Mouse (Mus musculus) embryonic fibroblast, embryonic 13.5 days (primary cell): ENCODE measurements around the gene Pcgf2.

ENCODE experiments used
- CTCF ChIP-seq: IDR thresholded peaks from 2 replicates; pipeline ENCODE4 v1.5.1; 2011; ENCODE audit warnings: mild to moderate bottlenecking, control low read depth, low read length, moderate library complexity, borderline replicate concordance; ENCODE audit not compliant: insufficient read depth
- POLR2A ChIP-seq: IDR thresholded peaks from 2 replicates; pipeline ENCODE4 v1.6.1; 2011; ENCODE audit warnings: low read depth, mild to moderate bottlenecking, control low read depth, low read length, moderate library complexity

DNA sequence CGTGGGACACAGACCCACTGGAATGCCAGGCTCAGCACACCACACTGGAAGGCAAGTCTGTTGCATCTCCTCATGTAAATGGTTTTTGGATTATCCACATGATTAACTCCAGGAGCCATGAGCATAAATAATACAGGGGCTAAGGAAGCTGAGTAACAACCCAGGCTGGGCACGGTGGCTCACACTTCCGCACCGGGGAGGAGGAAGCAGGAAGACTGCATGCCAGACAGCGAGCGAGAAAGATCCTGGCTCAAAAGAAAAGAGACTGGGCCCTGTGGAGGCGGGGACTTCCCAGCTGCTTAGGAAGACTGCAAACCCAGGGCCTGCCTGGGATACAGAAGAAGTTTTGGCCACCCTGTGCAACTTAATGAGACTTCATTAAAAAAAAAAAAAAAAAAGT lies 39.9 kb upstream of the Pcgf2 start:
- no peak for TF ChIP-seq CTCF
- TF ChIP-seq POLR2A = no peak
